Comparison of ENCODE assay signal across 7 mouse cellular contexts in the genomic region with DNA sequence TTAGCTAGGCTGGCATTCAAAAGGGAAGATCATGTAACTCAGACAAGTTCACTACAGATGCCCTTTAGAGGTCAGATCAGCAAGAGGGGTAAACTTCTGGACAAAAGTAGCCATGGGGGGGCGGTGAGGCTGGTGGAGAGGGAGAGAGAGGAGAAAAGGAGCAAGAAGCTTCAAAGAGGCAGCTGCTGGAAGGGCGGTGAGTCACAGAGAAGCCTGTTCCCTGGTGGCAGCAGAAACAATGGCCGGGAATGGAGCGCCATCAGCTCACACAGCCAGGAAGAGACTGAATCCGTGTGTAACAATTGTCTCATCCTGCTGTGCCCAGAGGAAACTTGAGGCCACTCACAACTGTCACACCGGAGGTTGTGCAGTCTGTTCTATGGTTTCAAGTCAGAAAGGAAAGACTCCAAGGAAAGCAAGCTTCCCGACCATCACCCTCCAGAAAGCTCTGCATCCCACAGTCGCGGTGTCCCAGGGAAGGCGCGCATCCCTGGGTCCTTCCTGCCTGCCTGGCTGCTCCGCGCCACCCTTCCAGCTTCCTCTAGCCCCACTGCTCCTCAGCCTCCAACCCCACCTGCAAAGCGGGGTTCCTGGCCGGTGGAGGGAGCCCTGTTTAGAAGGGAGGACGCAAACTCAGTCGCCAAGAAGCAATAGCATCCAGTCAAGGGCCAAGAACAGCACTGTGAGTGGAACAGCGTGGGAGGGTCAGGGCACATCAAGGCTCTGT. TPM values are rescaled to one million over a fixed set of nuclear protein-coding genes. Genes with fewer than 3 reads are reported as not detected.
A peak's percentile ranks its signal among the peaks of the same experiment; 100 is the strongest.
DNase-seq lines count a peak whose midpoint lies in the region; ATAC-seq lines count a peak whose summit lies in the region.

No protein-coding gene starts in this region.

- WGBS in heart, embryonic 13.5 days, result 63% methylated on average over 18 of the region's 18 CpGs
- WGBS in limb, embryonic 12.5 days, result 90% methylated on average over 18 of the region's 18 CpGs

- H3K4me1 ChIP-seq in heart, embryonic 13.5 days, result peaks cover 21% of the 10 kb centered on the region
- H3K4me1 ChIP-seq in limb, embryonic 12.5 days (replicated peaks), result 0 out of 2 replicates have a peak, but pooled peaks cover 3% of the 10 kb centered on the region

- peaks cover 69% of the 10 kb centered on the region for H3K36me3 ChIP-seq in heart, embryonic 13.5 days
- H3K36me3 ChIP-seq in limb, embryonic 12.5 days, result peaks cover 76% of the 10 kb centered on the region

- peak overlapping the region; percentile 74 for H3K27ac ChIP-seq in heart, embryonic 13.5 days (replicated peaks)
- H3K27ac ChIP-seq in limb, embryonic 12.5 days, result peak overlapping the region; percentile 53; the same call in 1 of the 2 replicates

- no peak overlapping the region for H3K9ac ChIP-seq in heart, embryonic 13.5 days
- no peak overlapping the region for H3K9ac ChIP-seq in limb, embryonic 12.5 days (replicated peaks)

- H3K9me3 ChIP-seq in heart, embryonic 13.5 days, result no peaks in the 10 kb centered on the region
- H3K9me3 ChIP-seq in limb, embryonic 12.5 days, result no peaks in the 10 kb centered on the region; the same call in 1 of the 2 replicates

- H3K4me2 ChIP-seq in heart, embryonic 13.5 days, result no peak overlapping the region; the same call in 1 of the 2 replicates
- no peak overlapping the region for H3K4me2 ChIP-seq in limb, embryonic 12.5 days

- peak; percentile 31 for DNase-seq in ES-CJ7 (ENCODE audit: low read depth, low spot score)
- DNase-seq in adrenal gland, postnatal 36 days, result peak; percentile 46 to 67
- DNase-seq in yolk sac, embryonic 10.5 days (ENCODE audit: low spot score), result no peak
- no peak for DNase-seq in left cerebral cortex, adult 8-10 months (ENCODE audit: low spot score in 2 of 2)

- ATAC-seq in heart, embryonic 13.5 days (ENCODE audit: extremely low read depth, insufficient number of reproducible peaks, low FRiP score, low TSS enrichment), result no peak
- ATAC-seq in limb, embryonic 12.5 days (ENCODE audit: insufficient number of reproducible peaks, insufficient read depth, low FRiP score, low TSS enrichment, low read depth), result no peak
- ATAC-seq in megakaryocyte, adult 5-6 weeks (ENCODE audit: poor library complexity, severe bottlenecking), result no peak

- H3K27me3 ChIP-seq in heart, embryonic 13.5 days (replicated peaks), result no peaks in the 10 kb centered on the region
- no peaks in the 10 kb centered on the region for H3K27me3 ChIP-seq in limb, embryonic 12.5 days

- no peak overlapping the region for H3K4me3 ChIP-seq in heart, embryonic 13.5 days
- no peak overlapping the region for H3K4me3 ChIP-seq in limb, embryonic 12.5 days (replicated peaks)

RNA-seq across cellular contexts. Expression of a gene that starts 9.2 kb away (rescaled TPM):
- total RNA-seq in adrenal gland, postnatal 36 days (2021), result 1,000 to 10,000 TPM; 1,209 to 1,218 TPM
- polyA plus RNA-seq in heart, embryonic 13.5 days (2015; fragmentation: Nextera tagmentation; extraction: Ambion mirVana), result 944 and 1,024 TPM in 2 replicates
- 1,248 and 1,281 TPM in 2 replicates for polyA plus RNA-seq in limb, embryonic 12.5 days (2016; fragmentation: Nextera tagmentation; extraction: Ambion mirVana)
- total RNA-seq in left cerebral cortex, adult 8-10 months (2022), result 100 to 1,000 TPM; 520 to 601 (median 552) TPM
- 1,953 and 2,112 TPM in 2 replicates for total RNA-seq in megakaryocyte, adult 5-6 weeks (2015)
- total RNA-seq in megakaryocyte, adult 5-6 weeks (2017), result 2,159 and 2,431 TPM in 2 replicates

Comparison
In these comparisons a context has a peak if more than half of its experiments do, and no peak if none do; other contexts are left out.
1. DNase-seq: peak in ES-CJ7 (single experiment) and adrenal gland, postnatal 36 days (2 of 2); none in yolk sac, embryonic 10.5 days (single experiment) and left cerebral cortex, adult 8-10 months (0 of 2).